Mouse (Mus musculus): ENCODE data around the gene Nckap1.

DNA sequence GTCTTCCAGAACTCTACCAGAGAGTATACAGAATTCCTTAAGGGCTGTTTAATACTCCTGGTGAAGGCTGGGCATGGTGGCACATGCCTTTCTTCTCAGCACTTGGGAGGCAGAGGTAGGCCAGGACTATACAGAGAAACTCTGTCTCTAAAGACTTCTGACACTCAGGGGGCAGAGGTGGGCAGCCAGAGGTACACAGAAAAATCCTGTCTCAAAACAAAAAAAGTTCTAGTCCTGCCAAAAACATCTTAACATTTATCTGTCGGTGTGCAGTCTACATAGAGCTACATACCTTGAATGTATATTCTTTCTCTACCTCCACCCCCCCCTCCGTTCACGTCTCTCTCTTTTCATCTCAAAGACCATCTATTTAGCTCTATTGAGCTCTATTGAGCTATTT lies 1.2 kb upstream of the Nckap1 start:
- TF ChIP-seq POLR2A (IDR thresholded peaks at IDR 0.05; ENCODE audit: low read depth, low read length) (no peak), CTCF (IDR thresholded peaks at IDR 0.05; ENCODE audit: extremely low read depth, insufficient read length, insufficient replicate concordance, low read depth, low read length) (no peak)

Data from small intestine, adult 2 months (tissue).